Mouse (Mus musculus) liver, embryonic 11.5 days (tissue): ENCODE results near the gene Pcyt2. TPM values are rescaled to one million over a fixed set of nuclear protein-coding genes. Genes with fewer than 3 reads are reported as not detected.

Experiments
- ATAC-seq: fragments of 200-750 bp; cut with Nextera tagmentation; replicated peaks from 2 replicates; pipeline ENCODE4 v1.8.0; 2017; ENCODE audit warnings: moderate number of reproducible peaks, mild to moderate bottlenecking, moderate TSS enrichment, moderate library complexity; ENCODE audit not compliant: low FRiP score
- DNase-seq: peaks from one replicate; pipeline ENCODE4 v3.0.0-alpha.2; 2017; ENCODE audit warnings: low spot score
- H3K27ac ChIP-seq: fragments of 300-500 bp; sonication (generic); 2 replicates; pipeline ENCODE4 v1.5.1; 2014; ENCODE audit warnings: mild to moderate bottlenecking, low read depth, low read length, control low read depth
- H3K27me3 ChIP-seq: fragments of 300-500 bp; sonication (generic); replicated peaks from 2 replicates; pipeline ENCODE4 v1.6.1; 2014; ENCODE audit warnings: low read length, mixed read lengths; ENCODE audit not compliant: control insufficient read depth, insufficient read depth
- H3K36me3 ChIP-seq: fragments of 300-500 bp; sonication (generic); 2 replicates; pipeline ENCODE4 v1.6.1; 2014; ENCODE audit warnings: mild to moderate bottlenecking, low read length, moderate library complexity, mixed read lengths; ENCODE audit not compliant: control insufficient read depth, insufficient read depth
- H3K4me1 ChIP-seq: fragments of 300-500 bp; sonication (generic); replicated peaks from 2 replicates; pipeline ENCODE4 v1.6.1; 2014; ENCODE audit warnings: low read length, mixed read lengths; ENCODE audit not compliant: control insufficient read depth, insufficient read depth
- H3K4me2 ChIP-seq: fragments of 300-500 bp; sonication (generic); 2 replicates; pipeline ENCODE4 v1.6.1; 2014; ENCODE audit warnings: mild to moderate bottlenecking, control low read depth, moderate library complexity
- H3K4me3 ChIP-seq: fragments of 300-500 bp; sonication (generic); 2 replicates; pipeline ENCODE4 v1.5.1; 2014; ENCODE audit warnings: low read depth, low read length, control low read depth
- H3K9ac ChIP-seq: fragments of 300-500 bp; sonication (generic); 2 replicates; pipeline ENCODE4 v1.6.1; 2014; ENCODE audit warnings: low read depth, low read length, control low read depth
- H3K9me3 ChIP-seq: fragments of 300-500 bp; sonication (generic); 2 replicates; pipeline ENCODE4 v1.6.1; 2016; ENCODE audit warnings: low read length, inconsistent platforms, mixed read lengths; ENCODE audit not compliant: control insufficient read depth
- WGBS: fragments of 180-500 bp; shearing (Covaris S2); extraction: QIAGEN DNeasy Blood & Tissue Kit; methylation state at CpG from one replicate; pipeline ENCODE4 v1.1.7; 2014; 5-methylcytosine and 5-hydroxymethylcytosine counted together
- polyA plus RNA-seq: library from polyadenylated mRNA; unstranded; fragments of >200 nt; fragmentation: Nextera tagmentation; extraction: Ambion mirVana; gene quantifications from 2 replicates; pipeline ENCODE4 v1.2.1, GENCODE M21; 2014

Gene Pcyt2
- polyA plus RNA-seq, 1 experiment from 2014 or later: 175 TPM

- WGBS: 66% methylated on average over 8 of the region's 8 CpGs
- peaks cover 56% of the 10 kb centered on the region for H3K36me3 ChIP-seq
- peaks cover 4% of the 10 kb centered on the region for H3K9me3 ChIP-seq
- peaks cover 25% of the 10 kb centered on the region for H3K4me1 ChIP-seq
- peak overlapping the region; percentile 98 for H3K4me3 ChIP-seq
- DNase-seq (no peak), ATAC-seq (no peak)
- H3K4me2 ChIP-seq: peak overlapping the region; percentile 94
- H3K27me3 ChIP-seq: no peaks in the 10 kb centered on the region
- H3K27ac ChIP-seq: peak overlapping the region; percentile 95
- peak overlapping the region; percentile 96 for H3K9ac ChIP-seq
These were observed 35.3 kb downstream of the Pcyt2 start for GRCm38 (mm10) chr11:120582268-120582981.

GRCm38 (mm10) chr11:120581490-120582267, 36.1 kb downstream of the Pcyt2 start, which contains the start of gene Arhgdia:
TSS of gene Arhgdia (minus strand) at chr11:120581624.
- WGBS: 3% methylated on average over 75 of the region's 75 CpGs
- DNase-seq (peak; percentile 87), ATAC-seq (peak; percentile 60)
- Histone ChIP-seq H3K4me1 (peaks cover 29% of the 10 kb centered on the region), H3K36me3 (peaks cover 54% of the 10 kb centered on the region), H3K9ac (peak within 1 kb of the TSS; percentile 96), H3K4me3 (peak within 1 kb of the TSS; percentile 98), H3K27ac (peak within 1 kb of the TSS; percentile 95), H3K27me3 (no peaks in the 10 kb centered on the region), H3K4me2 (peak within 1 kb of the TSS; percentile 94), H3K9me3 (peaks cover 4% of the 10 kb centered on the region)

GRCm38 (mm10) chr11:120580871-120581331, 36.8 kb downstream of the Pcyt2 start:
- peak overlapping the region; percentile 94 for H3K4me2 ChIP-seq
- H3K4me1 ChIP-seq: peaks cover 29% of the 10 kb centered on the region
- ATAC-seq: peak; percentile 59; the same call in 1 of the 2 replicates
- peak overlapping the region; percentile 98 for H3K4me3 ChIP-seq
- peak; percentile 52 for DNase-seq
- no peaks in the 10 kb centered on the region for H3K27me3 ChIP-seq
- peaks cover 46% of the 10 kb centered on the region for H3K36me3 ChIP-seq
- H3K9ac ChIP-seq: peak overlapping the region; percentile 96
- WGBS: 0% methylated on average over 38 of the region's 44 CpGs
- H3K9me3 ChIP-seq: peaks cover 4% of the 10 kb centered on the region
- peak overlapping the region; percentile 95 for H3K27ac ChIP-seq

- Histone ChIP-seq H3K4me2 (peak overlapping the region; percentile 94), H3K27ac (peak overlapping the region; percentile 95), H3K36me3 (peaks cover 40% of the 10 kb centered on the region), H3K9ac (peak overlapping the region; percentile 96), H3K4me1 (peaks cover 29% of the 10 kb centered on the region), H3K9me3 (peaks cover 4% of the 10 kb centered on the region), H3K27me3 (no peaks in the 10 kb centered on the region), H3K4me3 (peak overlapping the region; percentile 98)
- ATAC-seq (no peak), DNase-seq (no peak)
- 49% methylated on average over 7 of the region's 7 CpGs for WGBS
These were observed 37.5 kb downstream of the Pcyt2 start for GRCm38 (mm10) chr11:120580190-120580589.

GRCm38 (mm10) chr11:120579316-120580107, 38.2 kb downstream of the Pcyt2 start:
- DNase-seq (peak; percentile 84), ATAC-seq (no peak)
- H3K9me3 ChIP-seq: peaks cover 4% of the 10 kb centered on the region
- H3K4me2 ChIP-seq: peak overlapping the region; percentile 94
- peak overlapping the region; percentile 98 for H3K4me3 ChIP-seq
- H3K9ac ChIP-seq: peak overlapping the region; percentile 96
- no peaks in the 10 kb centered on the region for H3K27me3 ChIP-seq
- WGBS: 59% methylated on average over 15 of the region's 15 CpGs
- H3K4me1 ChIP-seq: peaks cover 35% of the 10 kb centered on the region
- peaks cover 36% of the 10 kb centered on the region for H3K36me3 ChIP-seq
- no peak overlapping the region; the same call in 1 of the 2 replicates for H3K27ac ChIP-seq

GRCm38 (mm10) chr11:120578694-120579243, 39.0 kb downstream of the Pcyt2 start:
- H3K4me2 ChIP-seq: no peak overlapping the region
- ATAC-seq: no peak
- H3K9me3 ChIP-seq: peaks cover 1% of the 10 kb centered on the region
- peaks cover 31% of the 10 kb centered on the region for H3K36me3 ChIP-seq
- no peak for DNase-seq
- H3K4me3 ChIP-seq: no peak overlapping the region; the same call in 1 of the 2 replicates
- WGBS: 75% methylated on average over 11 of the region's 11 CpGs
- no peaks in the 10 kb centered on the region for H3K27me3 ChIP-seq
- peaks cover 40% of the 10 kb centered on the region for H3K4me1 ChIP-seq
- H3K9ac ChIP-seq: no peak overlapping the region
- H3K27ac ChIP-seq: no peak overlapping the region; the same call in 1 of the 2 replicates

GRCm38 (mm10) chr11:120578024-120578693, 39.6 kb downstream of the Pcyt2 start:
- H3K4me1 ChIP-seq: peaks cover 40% of the 10 kb centered on the region
- no peak overlapping the region for H3K4me2 ChIP-seq
- 86% methylated on average over 10 of the region's 10 CpGs for WGBS
- peaks cover 29% of the 10 kb centered on the region for H3K36me3 ChIP-seq
- DNase-seq (no peak), ATAC-seq (no peak)
- H3K27me3 ChIP-seq: no peaks in the 10 kb centered on the region
- H3K27ac ChIP-seq: peak overlapping the region; percentile 20; the same call in 1 of the 2 replicates
- no peak overlapping the region for H3K9ac ChIP-seq
- no peaks in the 10 kb centered on the region for H3K9me3 ChIP-seq
- H3K4me3 ChIP-seq: no peak overlapping the region
